Mouse (Mus musculus): Measurements from ENCODE around the gene Trim50.
A peak's percentile ranks its signal among the peaks of the same experiment; 100 is the strongest.

Trim50 gene

GRCm38 (mm10) chr5:135369787-135370654 lies 16.9 kb downstream of the Trim50 start, which contains the start of gene Nsun5:
Nsun5 (plus strand) TSS chr5:135369953.
- peak; percentile 91 to 95 for DNase-seq (ENCODE audit: low spot score in 2 of 2)

GRCm38 (mm10) chr5:135371195-135371594 lies 18.1 kb downstream of the Trim50 start:
- no peak for DNase-seq (ENCODE audit: low spot score in 2 of 2)

GRCm38 (mm10) chr5:135373601-135374000 lies 20.5 kb downstream of the Trim50 start:
- no peak for DNase-seq (ENCODE audit: low spot score in 2 of 2)

- no peak for DNase-seq (ENCODE audit: low spot score in 2 of 2)
Observed at GRCm38 (mm10) chr5:135375167-135375566, 22.1 kb downstream of the Trim50 start.

- no peak for DNase-seq (ENCODE audit: low spot score in 2 of 2)
Observed at GRCm38 (mm10) chr5:135376341-135376740, 23.2 kb downstream of the Trim50 start.

GRCm38 (mm10) chr5:135380681-135381080 lies 27.6 kb downstream of the Trim50 start:
- no peak for DNase-seq (ENCODE audit: low spot score in 2 of 2)

GRCm38 (mm10) chr5:135381356-135381925 lies 28.3 kb downstream of the Trim50 start:
- DNase-seq (ENCODE audit: low spot score in 2 of 2) = no peak

- DNase-seq (ENCODE audit: low spot score in 2 of 2) = no peak
Observed at GRCm38 (mm10) chr5:135382746-135383145, 29.7 kb downstream of the Trim50 start.

- DNase-seq (ENCODE audit: low spot score in 2 of 2) = no peak
Observed at GRCm38 (mm10) chr5:135383771-135384170, 30.7 kb downstream of the Trim50 start.

- DNase-seq (ENCODE audit: low spot score in 2 of 2) = peak; percentile 68 to 78
Observed at GRCm38 (mm10) chr5:135394004-135394823, 41.1 kb downstream of the Trim50 start, which contains the start of gene Pom121. Pom121 (minus strand) TSS chr5:135394546.

- DNase-seq (ENCODE audit: low spot score in 2 of 2) = peak in 1 of 2 experiments; percentile 14
Observed at GRCm38 (mm10) chr5:135395826-135396225, 42.7 kb downstream of the Trim50 start.

GRCm38 (mm10) chr5:135399382-135399781 lies 46.3 kb downstream of the Trim50 start:
- DNase-seq (ENCODE audit: low spot score in 2 of 2) = no peak

GRCm38 (mm10) chr5:135400244-135400643 lies 47.1 kb downstream of the Trim50 start:
- DNase-seq (ENCODE audit: low spot score in 2 of 2) = peak; percentile 50 to 73

- DNase-seq (ENCODE audit: low spot score in 2 of 2) = no peak
Observed at GRCm38 (mm10) chr5:135404623-135405022, 51.5 kb downstream of the Trim50 start.

GRCm38 (mm10) chr5:135405437-135405836 lies 52.3 kb downstream of the Trim50 start:
- DNase-seq (ENCODE audit: low spot score in 2 of 2) = no peak

GRCm38 (mm10) chr5:135408114-135408513 lies 55.0 kb downstream of the Trim50 start:
- DNase-seq (ENCODE audit: low spot score in 2 of 2) = no peak

GRCm38 (mm10) chr5:135410266-135410665 lies 57.2 kb downstream of the Trim50 start:
- no peak for DNase-seq (ENCODE audit: low spot score in 2 of 2)

Measured in spleen, postnatal 14 days (tissue).